Mouse (Mus musculus): ENCODE measurements at regions not wholly inside any gene's neighbourhood (a gene's known extent, or its start where the extent isn't known, plus 50 kb on each side); places are given as distances from the start of the nearest gene placed in this dataset.

DNA sequence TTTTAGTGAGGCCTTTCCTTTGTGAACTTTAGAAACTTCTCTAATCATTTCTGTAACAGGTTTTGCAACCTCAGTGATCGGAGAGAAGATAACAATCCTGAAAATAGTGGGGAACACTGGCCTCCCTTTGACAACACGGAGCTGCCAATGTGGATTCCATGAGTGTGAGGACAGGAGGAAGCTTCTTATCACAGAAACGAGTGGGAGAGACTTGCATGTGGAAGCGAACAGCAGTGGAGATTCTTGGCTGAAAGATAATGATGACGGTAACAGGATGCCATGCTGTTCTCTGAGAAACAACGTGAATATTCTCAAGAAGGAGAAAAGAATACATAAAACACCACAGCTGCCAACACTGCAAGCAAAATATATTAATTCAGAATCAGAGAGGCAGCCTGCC, 1407.4 kb upstream of the Zeb2 start:
- Histone ChIP-seq H3K4me3 (ENCODE audit: insufficient read depth, low read depth, low read length) (no peak overlapping the region), H3K36me3 (ENCODE audit: control insufficient read depth, insufficient read depth, low read length) (no peaks in the 10 kb centered on the region), H3K4me1 (ENCODE audit: control insufficient read depth, insufficient read depth, low read length) (no peaks in the 10 kb centered on the region), H3K27ac (ENCODE audit: insufficient read depth, low read depth, low read length) (no peak overlapping the region), H3K27me3 (replicated peaks; ENCODE audit: control insufficient read depth, insufficient read depth, low read length) (no peaks in the 10 kb centered on the region)
- WGBS: 24% methylated on average over 6 of the region's 6 CpGs
- no peak for TF ChIP-seq POLR2A (IDR thresholded peaks at IDR 0.05; ENCODE audit: low read depth, low read length)
- TF ChIP-seq CTCF (conservative IDR thresholded peaks at IDR 0.05; ENCODE audit: insufficient read depth, insufficient read length, low read depth, low read length): no peak
- DNase-seq: no peak

DNA sequence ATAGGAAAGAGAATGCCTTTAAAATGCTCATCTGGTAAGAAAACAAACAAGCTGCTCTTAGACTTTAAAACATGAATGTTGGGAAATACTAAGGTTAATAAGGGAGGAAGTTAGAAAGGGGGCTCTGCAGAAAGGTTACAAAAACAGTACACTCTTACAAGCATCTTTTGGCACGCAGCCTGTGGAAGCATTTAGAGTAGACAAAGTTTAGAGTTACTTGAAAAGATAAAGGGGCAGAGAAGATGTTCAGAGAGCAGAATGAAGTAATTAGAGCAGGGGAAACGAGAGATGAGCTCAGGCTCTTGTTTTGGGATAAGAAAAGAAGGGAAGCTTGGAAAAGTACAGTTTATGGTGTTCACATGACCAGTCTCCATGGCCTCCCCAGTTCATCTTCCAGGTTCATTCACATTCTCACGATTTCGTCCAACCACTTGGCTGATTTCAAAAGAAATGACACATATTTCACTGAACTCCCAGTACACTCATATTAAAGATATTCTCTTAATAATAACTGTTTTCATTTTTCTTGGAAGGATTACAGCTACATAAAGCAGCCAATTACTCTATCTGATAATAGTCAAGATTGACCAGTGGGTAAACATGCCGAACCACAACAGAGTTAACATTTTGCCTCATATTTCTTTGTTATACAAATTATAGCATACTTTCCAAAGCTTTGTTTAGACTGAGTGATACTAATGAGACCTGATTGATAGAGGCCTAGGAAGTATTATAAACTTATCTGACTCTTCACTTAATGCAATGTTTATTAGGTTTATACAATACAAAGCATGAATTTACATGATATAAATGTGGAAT, 1404.2 kb upstream of the Zeb2 start:
- peak; percentile 37 for DNase-seq
- TF ChIP-seq POLR2A (IDR thresholded peaks at IDR 0.05; ENCODE audit: low read depth, low read length) (no peak), CTCF (conservative IDR thresholded peaks at IDR 0.05; ENCODE audit: insufficient read depth, insufficient read length, low read depth, low read length) (no peak)
- Histone ChIP-seq H3K4me3 (ENCODE audit: insufficient read depth, low read depth, low read length) (no peak overlapping the region), H3K27me3 (replicated peaks; ENCODE audit: control insufficient read depth, insufficient read depth, low read length) (no peaks in the 10 kb centered on the region), H3K4me1 (ENCODE audit: control insufficient read depth, insufficient read depth, low read length) (no peaks in the 10 kb centered on the region), H3K27ac (ENCODE audit: insufficient read depth, low read depth, low read length) (no peak overlapping the region), H3K36me3 (ENCODE audit: control insufficient read depth, insufficient read depth, low read length) (no peaks in the 10 kb centered on the region)
- 46% methylated on average over 5 of the region's 5 CpGs for WGBS

GRCm38 (mm10) chr2:46512237-46513028, 1395.2 kb upstream of the Zeb2 start:
- no peak for DNase-seq
- no peak overlapping the region for H3K27ac ChIP-seq (ENCODE audit: insufficient read depth, low read depth, low read length)
- no peak overlapping the region for H3K4me3 ChIP-seq (ENCODE audit: insufficient read depth, low read depth, low read length)
- WGBS: 26% methylated on average over 2 of the region's 2 CpGs
- TF ChIP-seq POLR2A (IDR thresholded peaks at IDR 0.05; ENCODE audit: low read depth, low read length): no peak
- no peaks in the 10 kb centered on the region for H3K4me1 ChIP-seq (ENCODE audit: control insufficient read depth, insufficient read depth, low read length)
- no peaks in the 10 kb centered on the region for H3K36me3 ChIP-seq (ENCODE audit: control insufficient read depth, insufficient read depth, low read length)
- no peaks in the 10 kb centered on the region for H3K27me3 ChIP-seq (replicated peaks; ENCODE audit: control insufficient read depth, insufficient read depth, low read length)

DNA sequence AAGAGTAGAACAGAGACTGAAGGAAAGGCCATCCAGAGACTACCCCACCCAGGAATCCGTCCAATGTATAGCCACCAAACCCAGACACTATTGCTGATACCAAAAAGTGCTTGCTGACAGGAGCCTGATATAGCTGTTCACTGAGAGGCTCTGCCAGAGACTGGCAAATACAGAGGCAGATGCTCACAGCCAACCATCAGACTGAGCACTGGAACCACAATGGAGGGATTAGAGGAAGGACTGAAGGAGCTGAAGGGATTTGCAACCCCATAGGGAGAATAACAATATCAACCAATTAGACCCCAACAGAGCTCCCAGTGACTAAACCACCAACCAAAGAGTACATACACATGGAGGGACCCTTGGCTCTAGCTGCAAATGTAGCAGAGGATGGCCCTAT, 1389.8 kb upstream of the Zeb2 start:
- Histone ChIP-seq H3K4me1 (ENCODE audit: control insufficient read depth, insufficient read depth, low read length) (no peaks in the 10 kb centered on the region), H3K27me3 (replicated peaks; ENCODE audit: control insufficient read depth, insufficient read depth, low read length) (no peaks in the 10 kb centered on the region), H3K36me3 (ENCODE audit: control insufficient read depth, insufficient read depth, low read length) (no peaks in the 10 kb centered on the region), H3K27ac (ENCODE audit: insufficient read depth, low read depth, low read length) (no peak overlapping the region), H3K4me3 (ENCODE audit: insufficient read depth, low read depth, low read length) (no peak overlapping the region)
- DNase-seq: no peak
- WGBS: 69% methylated on average over 1 of the region's 1 CpGs
- TF ChIP-seq CTCF (conservative IDR thresholded peaks at IDR 0.05; ENCODE audit: insufficient read depth, insufficient read length, low read depth, low read length) (no peak), POLR2A (IDR thresholded peaks at IDR 0.05; ENCODE audit: low read depth, low read length) (no peak)

- no peaks in the 10 kb centered on the region for H3K27me3 ChIP-seq (replicated peaks; ENCODE audit: control insufficient read depth, insufficient read depth, low read length)
- no peaks in the 10 kb centered on the region for H3K4me1 ChIP-seq (ENCODE audit: control insufficient read depth, insufficient read depth, low read length)
- TF ChIP-seq CTCF (conservative IDR thresholded peaks at IDR 0.05; ENCODE audit: insufficient read depth, insufficient read length, low read depth, low read length) (no peak), POLR2A (IDR thresholded peaks at IDR 0.05; ENCODE audit: low read depth, low read length) (no peak)
- no peak overlapping the region for H3K4me3 ChIP-seq (ENCODE audit: insufficient read depth, low read depth, low read length)
- H3K27ac ChIP-seq (ENCODE audit: insufficient read depth, low read depth, low read length): no peak overlapping the region
- no peaks in the 10 kb centered on the region for H3K36me3 ChIP-seq (ENCODE audit: control insufficient read depth, insufficient read depth, low read length)
- no peak for DNase-seq
- 83% methylated on average over 2 of the region's 2 CpGs for WGBS
Measured at GRCm38 (mm10) chr2:46503074-46503473, 1385.9 kb upstream of the Zeb2 start.

- Histone ChIP-seq H3K4me1 (ENCODE audit: control insufficient read depth, insufficient read depth, low read length) (no peaks in the 10 kb centered on the region), H3K4me3 (ENCODE audit: insufficient read depth, low read depth, low read length) (no peak overlapping the region), H3K36me3 (ENCODE audit: control insufficient read depth, insufficient read depth, low read length) (no peaks in the 10 kb centered on the region), H3K27ac (ENCODE audit: insufficient read depth, low read depth, low read length) (no peak overlapping the region), H3K27me3 (replicated peaks; ENCODE audit: control insufficient read depth, insufficient read depth, low read length) (no peaks in the 10 kb centered on the region)
- no peak for DNase-seq
- TF ChIP-seq CTCF (conservative IDR thresholded peaks at IDR 0.05; ENCODE audit: insufficient read depth, insufficient read length, low read depth, low read length) (no peak), POLR2A (IDR thresholded peaks at IDR 0.05; ENCODE audit: low read depth, low read length) (no peak)
- WGBS: 86% methylated on average over 2 of the region's 2 CpGs
Measured at GRCm38 (mm10) chr2:46492299-46492698, 1375.1 kb upstream of the Zeb2 start.

GRCm38 (mm10) chr2:46491081-46491480, 1373.9 kb upstream of the Zeb2 start:
- DNase-seq: no peak
- H3K27ac ChIP-seq (ENCODE audit: insufficient read depth, low read depth, low read length): no peak overlapping the region
- H3K27me3 ChIP-seq (replicated peaks; ENCODE audit: control insufficient read depth, insufficient read depth, low read length): no peaks in the 10 kb centered on the region
- 93% methylated on average over 2 of the region's 2 CpGs for WGBS
- no peaks in the 10 kb centered on the region for H3K4me1 ChIP-seq (ENCODE audit: control insufficient read depth, insufficient read depth, low read length)
- TF ChIP-seq POLR2A (IDR thresholded peaks at IDR 0.05; ENCODE audit: low read depth, low read length) (no peak), CTCF (conservative IDR thresholded peaks at IDR 0.05; ENCODE audit: insufficient read depth, insufficient read length, low read depth, low read length) (no peak)
- H3K4me3 ChIP-seq (ENCODE audit: insufficient read depth, low read depth, low read length): no peak overlapping the region
- H3K36me3 ChIP-seq (ENCODE audit: control insufficient read depth, insufficient read depth, low read length): no peaks in the 10 kb centered on the region

Data from kidney, adult 2 months (tissue).